Mouse (Mus musculus) neural tube, embryonic 14.5 days (tissue): ENCODE results near the gene Stat3. TPM values are rescaled to one million over a fixed set of nuclear protein-coding genes. Genes with fewer than 3 reads are reported as not detected.

Source experiments
- ATAC-seq: fragments of 200-750 bp; cut with Nextera tagmentation; 2 replicates; pipeline ENCODE4 v1.8.0; 2017; ENCODE audit warnings: low read depth, mild to moderate bottlenecking, moderate TSS enrichment, moderate library complexity
- H3K27ac ChIP-seq: fragments of 300-500 bp; sonication (generic); 2 replicates; pipeline ENCODE4 v1.5.1; 2014; ENCODE audit warnings: low read depth, mild to moderate bottlenecking, control low read depth, low read length, moderate library complexity, mixed read lengths
- H3K27me3 ChIP-seq: fragments of 300-500 bp; sonication (generic); 2 replicates; pipeline ENCODE4 v1.6.1; 2014; ENCODE audit warnings: low read length; ENCODE audit not compliant: control insufficient read depth, insufficient read depth
- H3K36me3 ChIP-seq: fragments of 300-500 bp; sonication (generic); 2 replicates; pipeline ENCODE4 v1.6.1; 2014; ENCODE audit warnings: low read length, mixed read lengths; ENCODE audit not compliant: control insufficient read depth, insufficient read depth
- H3K4me1 ChIP-seq: fragments of 300-500 bp; sonication (generic); 2 replicates; pipeline ENCODE4 v1.6.1; 2014; ENCODE audit warnings: low read length; ENCODE audit not compliant: control insufficient read depth, insufficient read depth
- H3K4me2 ChIP-seq: fragments of 300-500 bp; sonication (generic); 2 replicates; pipeline ENCODE4 v1.6.1; 2014; ENCODE audit warnings: mild to moderate bottlenecking, low read depth, low read length, control low read depth
- H3K4me3 ChIP-seq: fragments of 300-500 bp; sonication (generic); 2 replicates; pipeline ENCODE4 v1.5.1; 2014; ENCODE audit warnings: low read depth, low read length, control low read depth, mixed read lengths
- H3K9ac ChIP-seq: fragments of 300-500 bp; sonication (generic); replicated peaks from 2 replicates; pipeline ENCODE4 v1.6.1; 2014; ENCODE audit warnings: low read depth, mild to moderate bottlenecking, control low read depth, low read length, mixed read lengths
- H3K9me3 ChIP-seq: fragments of 300-500 bp; sonication (generic); 2 replicates; pipeline ENCODE4 v1.6.1; 2016; ENCODE audit warnings: low read length; ENCODE audit not compliant: control insufficient read depth
- WGBS: fragments of 180-500 bp; shearing (Covaris S2); extraction: QIAGEN DNeasy Blood & Tissue Kit; methylation state at CpG from one replicate; pipeline ENCODE4 v1.1.7; 2014; 5-methylcytosine and 5-hydroxymethylcytosine counted together
- polyA plus RNA-seq: library from polyadenylated mRNA; unstranded; fragments of >200 nt; fragmentation: Nextera tagmentation; extraction: Ambion mirVana; gene quantifications from 2 replicates; pipeline ENCODE4 v1.2.1, GENCODE M21; 2014

Gene Stat3
- polyA plus RNA-seq, 1 experiment from 2014 or later: 45.6 TPM

DNA sequence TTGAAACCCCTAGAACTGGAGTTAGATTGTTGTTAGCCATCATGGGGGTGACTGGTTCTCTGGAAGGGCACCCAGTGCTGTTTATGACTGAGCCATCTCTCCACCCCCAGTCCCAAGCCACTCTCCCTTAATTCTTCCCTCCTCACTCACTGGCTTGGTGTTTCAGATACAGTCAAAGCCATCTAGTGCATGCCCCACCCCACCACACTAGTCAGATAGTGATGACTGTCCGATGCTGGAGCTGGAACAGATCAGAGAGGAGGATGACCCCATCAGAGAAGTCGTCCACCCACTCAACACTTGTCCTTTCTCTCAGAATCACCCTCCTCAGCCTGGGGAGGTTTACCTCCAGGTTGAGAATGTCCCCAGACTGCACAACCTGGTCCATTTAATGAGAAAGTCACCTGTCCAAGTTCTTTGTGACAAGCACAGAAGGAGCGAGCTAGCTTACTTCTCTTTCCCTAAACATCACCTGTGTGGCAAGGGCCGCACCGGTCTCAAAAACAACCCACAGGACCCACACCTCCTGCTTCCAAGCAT, 28.6 kb upstream of the Stat3 start:
- no peak overlapping the region; the same call in 1 of the 2 replicates for H3K4me2 ChIP-seq
- no peaks in the 10 kb centered on the region for H3K4me1 ChIP-seq
- H3K4me3 ChIP-seq: no peak overlapping the region
- H3K9ac ChIP-seq: no peak overlapping the region
- 89% methylated on average over 5 of the region's 5 CpGs for WGBS
- H3K9me3 ChIP-seq: no peaks in the 10 kb centered on the region
- H3K36me3 ChIP-seq: no peaks in the 10 kb centered on the region
- no peak overlapping the region for H3K27ac ChIP-seq
- H3K27me3 ChIP-seq: peaks cover 45% of the 10 kb centered on the region
- no peak for ATAC-seq

DNA sequence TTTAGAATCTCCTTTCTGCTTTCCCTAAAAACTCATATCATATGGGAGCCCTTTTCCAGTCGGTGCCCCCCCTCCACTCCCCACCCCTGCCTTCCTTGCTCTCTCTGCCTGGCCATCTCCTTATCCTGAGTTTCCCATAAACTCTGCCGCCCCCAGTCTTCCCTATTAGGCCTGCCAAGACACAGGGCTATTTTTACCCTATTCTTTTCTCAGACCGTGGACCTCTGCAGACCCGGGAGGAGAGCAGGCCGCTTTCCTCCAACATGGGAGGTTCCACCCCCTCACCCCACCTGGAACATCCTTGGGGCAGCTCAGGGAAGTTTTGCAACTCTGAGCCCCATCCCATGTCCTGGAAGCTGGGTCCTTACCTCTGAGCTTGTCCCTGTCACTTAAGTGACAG, 28.0 kb upstream of the Stat3 start:
- ATAC-seq: no peak
- no peak overlapping the region for H3K4me3 ChIP-seq
- H3K36me3 ChIP-seq: no peaks in the 10 kb centered on the region
- H3K27ac ChIP-seq: no peak overlapping the region
- no peaks in the 10 kb centered on the region for H3K9me3 ChIP-seq
- H3K9ac ChIP-seq: no peak overlapping the region
- no peak overlapping the region for H3K4me2 ChIP-seq
- WGBS: 72% methylated on average over 5 of the region's 5 CpGs
- H3K27me3 ChIP-seq: peaks cover 41% of the 10 kb centered on the region
- H3K4me1 ChIP-seq: no peaks in the 10 kb centered on the region

- Histone ChIP-seq H3K27me3 (peaks cover 27% of the 10 kb centered on the region), H3K9me3 (no peaks in the 10 kb centered on the region), H3K9ac (no peak overlapping the region), H3K4me3 (no peak overlapping the region), H3K4me1 (no peaks in the 10 kb centered on the region), H3K4me2 (no peak overlapping the region), H3K27ac (no peak overlapping the region), H3K36me3 (no peaks in the 10 kb centered on the region)
- 81% methylated on average over 6 of the region's 6 CpGs for WGBS
- ATAC-seq: no peak
Observed at GRCm38 (mm10) chr11:100965760-100966159, 26.4 kb upstream of the Stat3 start.

DNA sequence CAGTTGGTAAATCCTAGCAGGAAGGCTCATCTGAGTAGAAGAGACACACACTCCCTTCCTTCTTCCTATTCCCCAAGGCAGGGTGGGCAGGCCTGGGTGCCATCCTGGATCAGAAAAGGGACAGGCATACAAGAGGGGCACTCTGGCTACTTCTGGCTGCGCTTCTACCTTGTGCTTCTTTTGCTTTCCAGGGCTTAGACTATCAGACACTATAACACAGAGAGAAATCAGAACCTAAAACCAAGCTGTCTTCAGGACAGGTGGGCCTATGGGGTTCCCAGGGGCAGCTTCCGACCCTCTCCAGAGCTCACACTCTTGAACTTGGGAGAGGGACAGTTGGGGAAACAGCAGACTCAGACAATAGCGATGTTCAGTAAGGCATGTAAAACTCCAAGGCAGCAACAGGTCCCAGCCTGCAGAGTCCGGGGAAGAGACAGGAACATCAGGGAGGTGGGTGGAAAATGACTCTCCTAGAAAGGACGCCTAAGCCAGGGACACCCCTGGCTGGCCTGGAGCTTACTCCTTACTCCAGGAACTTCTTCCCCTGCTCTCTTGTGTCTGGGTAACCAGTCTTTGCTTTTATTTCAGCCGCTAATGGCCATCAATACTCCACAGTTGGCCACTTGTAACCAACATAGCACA, 25.7 kb upstream of the Stat3 start:
- Histone ChIP-seq H3K36me3 (no peaks in the 10 kb centered on the region), H3K4me1 (no peaks in the 10 kb centered on the region), H3K9ac (no peak overlapping the region), H3K27me3 (peaks cover 22% of the 10 kb centered on the region), H3K27ac (no peak overlapping the region), H3K4me3 (no peak overlapping the region), H3K9me3 (no peaks in the 10 kb centered on the region), H3K4me2 (no peak overlapping the region)
- ATAC-seq: no peak
- WGBS: 82% methylated on average over 6 of the region's 6 CpGs

- no peaks in the 10 kb centered on the region for H3K9me3 ChIP-seq
- H3K36me3 ChIP-seq: no peaks in the 10 kb centered on the region
- H3K4me3 ChIP-seq: no peak overlapping the region
- WGBS: 89% methylated on average over 7 of the region's 7 CpGs
- H3K4me1 ChIP-seq: peaks cover 1% of the 10 kb centered on the region; the same call in 1 of the 2 replicates
- no peak overlapping the region for H3K9ac ChIP-seq
- no peak overlapping the region for H3K27ac ChIP-seq
- peaks cover 19% of the 10 kb centered on the region for H3K27me3 ChIP-seq
- H3K4me2 ChIP-seq: no peak overlapping the region
- ATAC-seq: no peak
Observed at GRCm38 (mm10) chr11:100964180-100964579, 24.8 kb upstream of the Stat3 start.

GRCm38 (mm10) chr11:100963647-100964046, 24.3 kb upstream of the Stat3 start:
- Histone ChIP-seq H3K4me3 (no peak overlapping the region), H3K27ac (no peak overlapping the region), H3K9ac (no peak overlapping the region), H3K4me1 (peaks cover 6% of the 10 kb centered on the region; the same call in 1 of the 2 replicates), H3K4me2 (no peak overlapping the region), H3K9me3 (no peaks in the 10 kb centered on the region), H3K27me3 (peaks cover 19% of the 10 kb centered on the region), H3K36me3 (no peaks in the 10 kb centered on the region)
- ATAC-seq: no peak
- WGBS: 79% methylated on average over 9 of the region's 9 CpGs

DNA sequence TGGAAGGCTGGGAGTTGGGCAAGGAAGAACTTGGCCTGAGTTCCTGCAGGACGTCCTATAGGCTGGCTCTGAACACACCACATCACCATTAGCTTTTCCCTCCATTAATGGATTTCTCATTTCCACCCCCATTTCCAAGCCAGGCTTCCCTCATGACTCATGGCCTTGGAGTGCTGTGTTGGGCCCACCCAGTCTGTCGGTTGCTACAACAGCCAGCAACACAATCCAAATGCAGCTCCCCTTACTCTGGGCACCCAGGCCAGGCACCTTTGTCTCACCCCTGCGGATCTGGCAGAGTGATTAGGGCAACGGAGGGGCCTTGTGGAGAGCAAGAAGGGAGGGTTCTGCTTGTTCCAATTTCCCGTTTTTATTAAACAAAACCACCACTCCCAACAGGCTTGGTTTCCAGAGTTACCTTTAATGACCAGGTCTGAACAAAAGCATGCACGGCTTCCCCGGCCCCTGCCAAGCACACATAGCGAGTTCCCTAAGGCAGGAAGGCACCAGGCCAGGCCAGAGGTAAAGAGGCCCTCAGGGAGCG, 23.1 kb upstream of the Stat3 start:
- peaks cover 21% of the 10 kb centered on the region for H3K27me3 ChIP-seq
- no peak overlapping the region for H3K9ac ChIP-seq
- 65% methylated on average over 9 of the region's 9 CpGs for WGBS
- ATAC-seq: no peak
- no peak overlapping the region for H3K27ac ChIP-seq
- H3K4me3 ChIP-seq: no peak overlapping the region
- H3K36me3 ChIP-seq: no peaks in the 10 kb centered on the region
- H3K4me2 ChIP-seq: no peak overlapping the region
- H3K9me3 ChIP-seq: no peaks in the 10 kb centered on the region
- peaks cover 6% of the 10 kb centered on the region; the same call in 1 of the 2 replicates for H3K4me1 ChIP-seq

GRCm38 (mm10) chr11:100960540-100960939, 21.2 kb upstream of the Stat3 start:
- H3K4me2 ChIP-seq: no peak overlapping the region
- H3K27me3 ChIP-seq: peaks cover 21% of the 10 kb centered on the region
- H3K27ac ChIP-seq: no peak overlapping the region
- ATAC-seq: peak; percentile 78; the same call in 1 of the 2 replicates
- no peaks in the 10 kb centered on the region for H3K36me3 ChIP-seq
- no peaks in the 10 kb centered on the region for H3K9me3 ChIP-seq
- WGBS: 8% methylated on average over 6 of the region's 6 CpGs
- H3K4me1 ChIP-seq: peaks cover 6% of the 10 kb centered on the region; the same call in 1 of the 2 replicates
- no peak overlapping the region for H3K9ac ChIP-seq
- no peak overlapping the region for H3K4me3 ChIP-seq

GRCm38 (mm10) chr11:100959826-100960225, 20.5 kb upstream of the Stat3 start:
- H3K9me3 ChIP-seq: no peaks in the 10 kb centered on the region
- peaks cover 21% of the 10 kb centered on the region for H3K27me3 ChIP-seq
- H3K27ac ChIP-seq: no peak overlapping the region
- H3K4me1 ChIP-seq: peaks cover 6% of the 10 kb centered on the region; the same call in 1 of the 2 replicates
- H3K4me2 ChIP-seq: no peak overlapping the region
- no peak for ATAC-seq
- H3K4me3 ChIP-seq: no peak overlapping the region
- no peak overlapping the region for H3K9ac ChIP-seq
- WGBS: 32% methylated on average over 3 of the region's 3 CpGs
- no peaks in the 10 kb centered on the region for H3K36me3 ChIP-seq
